Mouse (Mus musculus): Measurements from ENCODE around the gene Brat1.

The Brat1 gene

GRCm38 (mm10) chr5:140749062-140749875 is 44.5 kb downstream of the Brat1 start:
- DNase-seq, result peak; percentile 90

- peak; percentile 67 for DNase-seq
Measured at GRCm38 (mm10) chr5:140750925-140751324, 46.1 kb downstream of the Brat1 start.

DNA sequence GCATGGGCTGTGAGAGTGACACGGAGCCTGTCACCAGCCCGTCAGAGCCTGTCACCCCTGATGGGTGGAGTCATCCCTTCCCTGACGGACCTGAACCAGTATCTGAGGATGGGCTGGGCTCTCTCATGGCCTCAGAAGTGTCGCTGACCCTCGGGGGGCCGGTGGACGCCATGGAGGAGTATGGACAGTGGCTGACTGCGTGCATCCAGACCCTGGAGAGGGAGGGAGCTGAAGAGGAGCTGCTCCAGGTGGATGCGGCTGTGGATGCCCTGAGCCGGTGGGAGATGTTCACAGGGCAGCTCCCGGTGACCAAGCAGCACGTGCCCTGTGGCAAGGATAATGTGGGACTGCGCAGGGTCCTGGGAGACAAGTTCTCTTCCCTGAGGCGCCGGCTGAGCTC is 47.2 kb downstream of the Brat1 start:
- no peak for DNase-seq

- DNase-seq, result no peak
Measured at GRCm38 (mm10) chr5:140752639-140753038, 47.8 kb downstream of the Brat1 start.

DNA sequence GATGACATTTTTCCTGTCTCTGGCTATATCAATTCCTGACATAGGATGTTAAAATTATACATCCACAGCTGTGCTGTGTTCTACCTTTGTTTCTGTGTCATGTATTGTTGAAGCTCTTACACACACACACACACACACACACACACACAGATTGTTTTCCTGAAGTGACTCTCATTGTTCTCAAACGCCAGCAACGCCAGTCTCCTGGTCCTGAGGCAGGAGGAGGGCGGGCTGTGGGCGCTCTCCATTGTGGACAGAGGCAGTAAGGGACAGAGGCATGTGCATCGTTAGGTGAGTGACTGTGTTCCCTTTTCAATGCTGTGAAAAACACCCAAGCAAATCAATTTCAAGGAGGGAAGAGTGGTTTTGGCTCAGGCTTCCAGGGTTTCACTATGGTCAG is 48.4 kb downstream of the Brat1 start:
- peak; percentile 47 for DNase-seq

GRCm38 (mm10) chr5:140758864-140759263 is 54.1 kb downstream of the Brat1 start:
- no peak for DNase-seq

GRCm38 (mm10) chr5:140762540-140762939 is 57.7 kb downstream of the Brat1 start:
- DNase-seq, result no peak

GRCm38 (mm10) chr5:140764921-140765613 is 60.3 kb downstream of the Brat1 start:
- DNase-seq, result peak; percentile 55

DNA sequence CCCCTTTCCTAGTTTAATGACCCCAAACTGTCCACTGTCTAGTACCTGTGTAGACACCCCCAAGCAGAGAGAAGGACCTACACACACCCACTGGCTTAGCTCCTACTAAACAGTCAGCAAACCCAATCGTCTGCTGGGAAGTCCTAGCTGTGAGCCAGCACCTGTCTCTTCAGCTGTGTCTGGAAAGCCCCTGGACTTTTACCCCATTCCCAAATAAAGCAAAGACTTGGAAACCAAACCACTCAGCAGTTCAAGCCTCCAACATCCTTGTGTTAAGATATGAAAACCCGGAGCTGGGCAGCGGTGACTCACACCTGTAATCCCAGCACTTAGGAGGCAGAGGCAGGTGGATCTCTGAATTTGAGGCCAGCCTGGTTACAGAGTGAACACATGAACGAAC is 61.8 kb downstream of the Brat1 start:
- DNase-seq, result no peak

GRCm38 (mm10) chr5:140767704-140768141 is 62.9 kb downstream of the Brat1 start:
- peak; percentile 96 for DNase-seq

DNA sequence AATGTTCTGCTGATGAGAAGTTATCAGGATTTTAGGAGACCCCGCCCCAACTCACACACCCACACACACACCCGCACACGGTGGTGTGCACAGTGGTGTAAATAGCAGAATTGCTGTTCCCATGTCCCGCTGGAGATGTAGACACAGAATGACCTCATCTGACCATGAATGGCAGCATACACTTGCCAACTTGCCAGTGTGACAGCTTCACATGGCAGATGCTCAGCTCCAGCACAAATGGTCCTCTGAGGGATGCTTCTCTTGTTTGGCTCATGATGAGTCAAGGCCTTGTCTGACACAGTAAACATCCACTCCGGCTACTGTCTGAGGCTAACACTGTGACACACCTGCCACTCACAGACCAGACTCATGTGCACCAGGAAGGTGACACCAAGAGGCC is 63.5 kb downstream of the Brat1 start:
- DNase-seq, result no peak
